Mouse (Mus musculus) small intestine, adult 10 weeks (tissue): ENCODE data around the gene Kcnk2. TPM values are rescaled to one million over a fixed set of nuclear protein-coding genes. Genes with fewer than 3 reads are reported as not detected.

Source experiments
- polyA plus RNA-seq: library from polyadenylated mRNA; stranded (reverse); fragments of 350-450 nt; fragmentation: Illumina TruSeq; extraction: RNeasy Lipid Tissue Mini Kit (QIAGEN cat#74804); gene quantifications from one replicate; pipeline ENCODE4 v1.2.3, GENCODE M21; 2014; ENCODE audit warnings: low replicate concordance

Gene Kcnk2
- 1.3 TPM for polyA plus RNA-seq

GRCm38 (mm10) chr1:189402223-189402943 lies at the start of gene Kcnk2:
TSS of gene Kcnk2 (minus strand) at chr1:189402273.

